Mouse (Mus musculus): ENCODE data around the gene Tcl1b1. TPM values are rescaled to one million over a fixed set of nuclear protein-coding genes. Genes with fewer than 3 reads are reported as not detected.
"Not testable (repeated sequence)": the region's sequence is repeated elsewhere in the genome, so short reads cannot be mapped to it uniquely, and the experiment has no call there.

Tcl1b1 gene
- not detected in 2 replicates for polyA plus RNA-seq (2014; fragmentation: Nextera tagmentation; extraction: Ambion mirVana)

- no peaks in the 10 kb centered on the region for H3K36me3 ChIP-seq (ENCODE audit: control insufficient read depth, insufficient read depth, low read length)
- H3K4me1 ChIP-seq (ENCODE audit: control insufficient read depth, insufficient read depth, low read length) = no peaks in the 10 kb centered on the region
- no peak within 1 kb of the TSS for H3K9ac ChIP-seq (ENCODE audit: low read depth, low read length)
- no peak within 1 kb of the TSS for H3K4me2 ChIP-seq (replicated peaks; ENCODE audit: low read depth, low read length)
- WGBS = 62% methylated on average over 4 of the region's 4 CpGs
- no peak for ATAC-seq (ENCODE audit: low FRiP score, low TSS enrichment)
- H3K4me3 ChIP-seq (ENCODE audit: low read length) = no peak within 1 kb of the TSS
- no peaks in the 10 kb centered on the region for H3K9me3 ChIP-seq (ENCODE audit: control insufficient read depth, low read length)
- H3K27me3 ChIP-seq (ENCODE audit: control insufficient read depth, insufficient read depth, low read length) = no peaks in the 10 kb centered on the region
- H3K27ac ChIP-seq (ENCODE audit: low read depth, low read length) = no peak within 1 kb of the TSS
Measured at GRCm38 (mm10) chr12:105159390-105159789, at the start of gene Tcl1b1. TSS of gene Tcl1b1 (plus strand) at chr12:105159690.

- Histone ChIP-seq H3K4me1 (ENCODE audit: control insufficient read depth, insufficient read depth, low read length) (no peaks in the 10 kb centered on the region; the same call in 1 of the 2 replicates), H3K4me2 (replicated peaks; ENCODE audit: low read depth, low read length) (no peak overlapping the region), H3K36me3 (ENCODE audit: control insufficient read depth, insufficient read depth, low read length) (no peaks in the 10 kb centered on the region), H3K9ac (ENCODE audit: low read depth, low read length) (no peak overlapping the region), H3K27ac (ENCODE audit: low read depth, low read length) (no peak overlapping the region), H3K27me3 (ENCODE audit: control insufficient read depth, insufficient read depth, low read length) (no peaks in the 10 kb centered on the region), H3K9me3 (ENCODE audit: control insufficient read depth, low read length) (no peaks in the 10 kb centered on the region), H3K4me3 (ENCODE audit: low read length) (no peak overlapping the region)
- ATAC-seq (ENCODE audit: low FRiP score, low TSS enrichment) = no peak
- 56% methylated on average over 4 of the region's 4 CpGs for WGBS
Measured at GRCm38 (mm10) chr12:105109812-105110211, 49.7 kb upstream of the Tcl1b1 start.

- H3K4me3 ChIP-seq (ENCODE audit: low read length) = no peak overlapping the region
- no peak overlapping the region for H3K4me2 ChIP-seq (replicated peaks; ENCODE audit: low read depth, low read length)
- H3K36me3 ChIP-seq (ENCODE audit: control insufficient read depth, insufficient read depth, low read length) = no peaks in the 10 kb centered on the region
- H3K27ac ChIP-seq (ENCODE audit: low read depth, low read length) = no peak overlapping the region
- no peaks in the 10 kb centered on the region; the same call in 1 of the 2 replicates for H3K4me1 ChIP-seq (ENCODE audit: control insufficient read depth, insufficient read depth, low read length)
- no peak overlapping the region for H3K9ac ChIP-seq (ENCODE audit: low read depth, low read length)
- WGBS = 36% methylated on average over 13 of the region's 13 CpGs
- ATAC-seq (ENCODE audit: low FRiP score, low TSS enrichment) = no peak
- H3K9me3 ChIP-seq (ENCODE audit: control insufficient read depth, low read length) = no peaks in the 10 kb centered on the region
- H3K27me3 ChIP-seq (ENCODE audit: control insufficient read depth, insufficient read depth, low read length) = no peaks in the 10 kb centered on the region
Measured at GRCm38 (mm10) chr12:105112321-105112988, 47.0 kb upstream of the Tcl1b1 start.

- Histone ChIP-seq H3K36me3 (ENCODE audit: control insufficient read depth, insufficient read depth, low read length) (no peaks in the 10 kb centered on the region), H3K27me3 (ENCODE audit: control insufficient read depth, insufficient read depth, low read length) (no peaks in the 10 kb centered on the region), H3K4me2 (replicated peaks; ENCODE audit: low read depth, low read length) (no peak overlapping the region), H3K9ac (ENCODE audit: low read depth, low read length) (no peak overlapping the region), H3K9me3 (ENCODE audit: control insufficient read depth, low read length) (no peaks in the 10 kb centered on the region), H3K4me3 (ENCODE audit: low read length) (no peak overlapping the region), H3K4me1 (ENCODE audit: control insufficient read depth, insufficient read depth, low read length) (no peaks in the 10 kb centered on the region; the same call in 1 of the 2 replicates), H3K27ac (ENCODE audit: low read depth, low read length) (no peak overlapping the region)
- no peak for ATAC-seq (ENCODE audit: low FRiP score, low TSS enrichment)
- 91% methylated on average over 1 of the region's 1 CpGs for WGBS
Measured at GRCm38 (mm10) chr12:105116648-105117047, 42.8 kb upstream of the Tcl1b1 start.

GRCm38 (mm10) chr12:105125362-105125761, 34.1 kb upstream of the Tcl1b1 start:
- no peaks in the 10 kb centered on the region for H3K9me3 ChIP-seq (ENCODE audit: control insufficient read depth, low read length)
- no peak overlapping the region for H3K27ac ChIP-seq (ENCODE audit: low read depth, low read length)
- no peak overlapping the region for H3K4me2 ChIP-seq (replicated peaks; ENCODE audit: low read depth, low read length)
- H3K4me3 ChIP-seq (ENCODE audit: low read length) = no peak overlapping the region
- no peaks in the 10 kb centered on the region for H3K4me1 ChIP-seq (ENCODE audit: control insufficient read depth, insufficient read depth, low read length)
- WGBS = 87% methylated on average over 6 of the region's 6 CpGs
- no peaks in the 10 kb centered on the region for H3K36me3 ChIP-seq (ENCODE audit: control insufficient read depth, insufficient read depth, low read length)
- no peaks in the 10 kb centered on the region for H3K27me3 ChIP-seq (ENCODE audit: control insufficient read depth, insufficient read depth, low read length)
- no peak overlapping the region for H3K9ac ChIP-seq (ENCODE audit: low read depth, low read length)
- ATAC-seq (ENCODE audit: low FRiP score, low TSS enrichment) = no peak

GRCm38 (mm10) chr12:105126516-105126915, 33.0 kb upstream of the Tcl1b1 start:
- no peak for ATAC-seq (ENCODE audit: low FRiP score, low TSS enrichment)
- no peak overlapping the region for H3K4me2 ChIP-seq (replicated peaks; ENCODE audit: low read depth, low read length)
- no peaks in the 10 kb centered on the region for H3K9me3 ChIP-seq (ENCODE audit: control insufficient read depth, low read length)
- H3K27me3 ChIP-seq (ENCODE audit: control insufficient read depth, insufficient read depth, low read length) = no peaks in the 10 kb centered on the region
- WGBS = 73% methylated on average over 4 of the region's 4 CpGs
- no peak overlapping the region for H3K9ac ChIP-seq (ENCODE audit: low read depth, low read length)
- no peak overlapping the region for H3K27ac ChIP-seq (ENCODE audit: low read depth, low read length)
- no peaks in the 10 kb centered on the region for H3K4me1 ChIP-seq (ENCODE audit: control insufficient read depth, insufficient read depth, low read length)
- no peak overlapping the region for H3K4me3 ChIP-seq (ENCODE audit: low read length)
- no peaks in the 10 kb centered on the region for H3K36me3 ChIP-seq (ENCODE audit: control insufficient read depth, insufficient read depth, low read length)

GRCm38 (mm10) chr12:105127607-105128006, 31.9 kb upstream of the Tcl1b1 start:
- no peak for ATAC-seq (ENCODE audit: low FRiP score, low TSS enrichment)
- H3K36me3 ChIP-seq (ENCODE audit: control insufficient read depth, insufficient read depth, low read length) = no peaks in the 10 kb centered on the region
- H3K4me2 ChIP-seq (replicated peaks; ENCODE audit: low read depth, low read length) = no peak overlapping the region
- no peak overlapping the region for H3K27ac ChIP-seq (ENCODE audit: low read depth, low read length)
- 92% methylated on average over 2 of the region's 2 CpGs for WGBS
- no peaks in the 10 kb centered on the region for H3K9me3 ChIP-seq (ENCODE audit: control insufficient read depth, low read length)
- no peaks in the 10 kb centered on the region for H3K4me1 ChIP-seq (ENCODE audit: control insufficient read depth, insufficient read depth, low read length)
- H3K4me3 ChIP-seq (ENCODE audit: low read length) = no peak overlapping the region
- no peaks in the 10 kb centered on the region for H3K27me3 ChIP-seq (ENCODE audit: control insufficient read depth, insufficient read depth, low read length)
- no peak overlapping the region for H3K9ac ChIP-seq (ENCODE audit: low read depth, low read length)

GRCm38 (mm10) chr12:105129494-105130205, 29.8 kb upstream of the Tcl1b1 start:
- 74% methylated on average over 2 of the region's 3 CpGs for WGBS
- H3K27ac ChIP-seq (ENCODE audit: low read depth, low read length); H3K36me3 ChIP-seq (ENCODE audit: control insufficient read depth, insufficient read depth, low read length): not testable (repeated sequence)

GRCm38 (mm10) chr12:105134167-105134566, 25.3 kb upstream of the Tcl1b1 start:
- WGBS = 61% methylated on average over 2 of the region's 2 CpGs
- not testable (repeated sequence) for ATAC-seq (ENCODE audit: low FRiP score, low TSS enrichment); H3K27me3 ChIP-seq (ENCODE audit: control insufficient read depth, insufficient read depth, low read length)

More at GRCm38 (mm10) chr12:105129494-105130205, 29.8 kb upstream of the Tcl1b1 start:
- not testable (repeated sequence) for H3K9ac ChIP-seq (ENCODE audit: low read depth, low read length); H3K9me3 ChIP-seq (ENCODE audit: control insufficient read depth, low read length); H3K4me2 ChIP-seq (replicated peaks; ENCODE audit: low read depth, low read length); H3K4me1 ChIP-seq (ENCODE audit: control insufficient read depth, insufficient read depth, low read length); H3K27me3 ChIP-seq (ENCODE audit: control insufficient read depth, insufficient read depth, low read length); ATAC-seq (ENCODE audit: low FRiP score, low TSS enrichment); H3K4me3 ChIP-seq (ENCODE audit: low read length)

More at GRCm38 (mm10) chr12:105134167-105134566, 25.3 kb upstream of the Tcl1b1 start:
- not testable (repeated sequence) for H3K36me3 ChIP-seq (ENCODE audit: control insufficient read depth, insufficient read depth, low read length); H3K4me3 ChIP-seq (ENCODE audit: low read length); H3K9ac ChIP-seq (ENCODE audit: low read depth, low read length); H3K4me1 ChIP-seq (ENCODE audit: control insufficient read depth, insufficient read depth, low read length); H3K27ac ChIP-seq (ENCODE audit: low read depth, low read length); H3K4me2 ChIP-seq (replicated peaks; ENCODE audit: low read depth, low read length); H3K9me3 ChIP-seq (ENCODE audit: control insufficient read depth, low read length)
